Mouse (Mus musculus) neutrophil, adult 5-6 weeks (primary cell): Measurements from ENCODE around the gene Igf1r. TPM values are rescaled to one million over a fixed set of nuclear protein-coding genes. Genes with fewer than 3 reads are reported as not detected.

Experiments used
- ATAC-seq: fragments of 151-379, 151-347 bp; 2 replicates; pipeline ENCODE4 v1.8.0; 2017; ENCODE audit warnings: mild to moderate bottlenecking, moderate TSS enrichment; ENCODE audit not compliant: insufficient number of reproducible peaks, poor library complexity, low FRiP score, severe bottlenecking; ENCODE audit errors: extremely low read depth
- total RNA-seq: library from RNA; stranded (forward); fragments of 200-1000 nt; gene quantifications from 2 replicates; pipeline ENCODE4 v1.2.3, GENCODE M21; 2017

The Igf1r gene
- total RNA-seq, 1 experiment from 2014 or later: 86.8 TPM

DNA sequence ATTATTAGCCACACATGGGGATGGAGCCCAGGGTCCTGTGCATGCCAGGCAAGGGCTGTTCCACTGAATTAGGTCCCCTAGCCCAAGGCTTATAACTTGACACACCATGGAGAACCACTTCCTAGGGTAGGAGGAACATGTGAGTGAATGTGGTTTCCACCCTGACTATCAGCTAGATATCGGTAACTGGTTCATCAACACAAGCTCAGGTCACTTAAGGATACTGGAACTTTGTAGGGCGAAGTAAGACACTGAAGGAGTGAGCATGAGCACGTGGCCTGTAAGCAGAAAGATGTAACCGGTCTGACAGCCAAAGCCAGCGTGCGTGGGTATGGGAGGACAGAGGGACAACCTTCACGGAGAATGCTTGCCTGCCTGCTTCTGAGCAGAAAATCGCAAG lies 42.6 kb downstream of the Igf1r start:
- ATAC-seq: no peak

DNA sequence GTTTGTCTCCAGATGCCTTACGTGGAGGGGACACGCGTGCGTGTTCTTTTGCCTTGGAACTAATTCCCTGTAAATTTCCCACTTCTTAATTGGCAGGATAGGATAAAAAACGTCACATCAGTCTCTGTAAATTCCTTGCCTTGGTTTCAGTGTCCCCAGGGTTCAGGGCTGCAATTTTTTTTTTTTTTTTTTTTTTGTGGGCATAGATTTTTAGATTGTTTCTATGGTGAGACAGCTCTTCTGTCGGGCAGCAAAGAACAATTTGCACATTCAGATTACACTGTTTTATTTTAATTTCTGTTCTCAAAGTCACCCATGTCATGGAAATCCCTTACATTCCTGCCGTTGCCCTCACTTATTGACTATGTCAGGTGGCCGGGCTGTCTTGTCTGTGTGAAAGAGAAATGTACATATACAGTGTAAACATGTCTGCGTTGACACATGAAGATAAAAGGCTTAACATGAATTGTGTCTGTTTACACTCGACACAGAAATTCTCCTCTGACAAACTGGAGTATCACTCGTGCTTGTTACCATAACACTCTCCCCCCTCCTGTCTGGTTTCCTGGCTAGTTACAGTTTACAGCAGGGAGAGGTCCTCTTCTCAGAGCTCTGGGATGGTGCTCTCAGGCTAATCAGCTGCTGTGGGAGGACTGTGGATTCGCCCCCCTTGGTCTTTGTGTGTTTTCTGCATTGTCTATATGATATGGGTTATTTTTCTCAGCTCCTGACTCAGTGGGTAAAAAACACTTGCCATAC lies 43.8 kb downstream of the Igf1r start:
- ATAC-seq: no peak

GRCm38 (mm10) chr7:68001269-68001668 lies 48.6 kb downstream of the Igf1r start:
- ATAC-seq: no peak

DNA sequence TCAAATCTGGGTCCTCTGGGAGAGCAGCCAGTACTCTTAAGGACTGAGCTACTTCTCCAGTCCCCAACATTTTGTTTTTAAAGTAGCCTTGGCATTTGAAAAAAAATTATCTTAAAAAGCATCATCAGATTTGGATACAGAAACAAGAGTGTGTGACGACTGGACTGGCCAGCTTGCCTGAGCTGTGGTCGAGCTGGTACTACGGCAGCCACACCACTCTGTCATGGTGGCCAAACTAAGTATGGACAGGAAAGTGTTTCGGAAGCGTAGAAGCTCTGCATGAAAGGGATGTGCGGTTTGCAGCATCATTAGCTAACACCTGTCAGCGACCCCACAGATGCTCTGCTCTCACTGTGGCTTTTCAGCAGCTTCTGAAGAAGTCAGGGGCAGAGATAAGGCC lies 53.4 kb downstream of the Igf1r start:
- no peak for ATAC-seq

- no peak for ATAC-seq
Measured at GRCm38 (mm10) chr7:68006496-68006895, 53.9 kb downstream of the Igf1r start.

DNA sequence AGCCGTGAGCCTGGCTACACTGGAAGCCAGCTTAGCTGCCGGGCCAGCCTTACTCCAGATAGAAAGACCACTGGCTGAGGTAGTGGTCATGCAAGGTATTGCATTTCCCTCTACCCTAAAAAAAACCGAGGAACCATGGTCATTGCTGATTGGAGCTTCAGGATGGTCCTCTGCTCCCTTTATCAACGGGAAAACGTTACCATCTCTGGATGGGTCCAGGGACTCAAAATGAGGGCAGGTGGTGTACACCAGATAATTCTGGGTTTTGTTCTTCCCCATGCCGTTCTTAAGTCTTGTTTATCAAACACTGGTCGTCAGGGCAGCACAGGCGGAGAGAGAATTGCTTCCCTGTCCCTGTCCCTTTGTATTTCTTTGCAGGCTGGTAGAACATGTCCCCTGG lies 57.0 kb downstream of the Igf1r start:
- no peak for ATAC-seq

GRCm38 (mm10) chr7:68010168-68010567 lies 57.5 kb downstream of the Igf1r start:
- no peak for ATAC-seq

GRCm38 (mm10) chr7:68010802-68011201 lies 58.2 kb downstream of the Igf1r start:
- no peak for ATAC-seq

DNA sequence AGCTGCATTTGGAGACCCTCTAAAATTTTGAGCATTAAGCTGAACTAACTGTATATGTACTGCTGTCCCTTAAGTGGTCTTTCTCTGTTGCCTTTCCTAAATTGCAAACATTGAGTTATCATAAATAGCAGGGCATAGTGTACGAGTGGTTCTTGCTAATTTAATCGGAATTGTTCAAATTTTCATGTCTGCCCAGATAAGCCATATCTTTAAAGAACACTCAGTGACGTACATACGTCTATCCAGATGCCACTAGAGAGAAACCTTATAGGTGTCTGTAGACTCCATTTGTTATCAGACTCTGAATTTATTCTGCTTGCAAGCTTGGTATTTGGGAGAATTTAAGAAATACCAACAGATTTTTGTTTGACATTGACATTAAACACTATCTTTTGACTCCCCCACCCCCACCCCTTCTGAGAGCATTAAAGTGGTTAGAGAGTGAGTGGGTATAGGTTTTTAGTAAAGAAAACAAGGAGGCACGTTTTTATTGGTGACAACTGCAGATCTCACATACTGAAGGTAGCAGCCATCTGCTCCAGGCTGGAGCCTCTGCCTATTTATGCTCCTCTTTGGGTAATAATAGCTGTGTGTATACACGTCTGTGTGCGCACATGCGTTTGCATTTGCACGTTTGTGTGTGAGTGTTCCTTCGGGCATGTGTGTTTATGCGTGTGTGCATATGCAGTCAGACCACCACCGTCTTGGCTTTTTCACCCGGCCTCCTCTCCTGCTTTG lies 58.9 kb downstream of the Igf1r start:
- ATAC-seq: no peak

- no peak for ATAC-seq
Measured at GRCm38 (mm10) chr7:68012123-68012474, 59.5 kb downstream of the Igf1r start.

GRCm38 (mm10) chr7:68014495-68014894 lies 61.9 kb downstream of the Igf1r start:
- no peak for ATAC-seq

DNA sequence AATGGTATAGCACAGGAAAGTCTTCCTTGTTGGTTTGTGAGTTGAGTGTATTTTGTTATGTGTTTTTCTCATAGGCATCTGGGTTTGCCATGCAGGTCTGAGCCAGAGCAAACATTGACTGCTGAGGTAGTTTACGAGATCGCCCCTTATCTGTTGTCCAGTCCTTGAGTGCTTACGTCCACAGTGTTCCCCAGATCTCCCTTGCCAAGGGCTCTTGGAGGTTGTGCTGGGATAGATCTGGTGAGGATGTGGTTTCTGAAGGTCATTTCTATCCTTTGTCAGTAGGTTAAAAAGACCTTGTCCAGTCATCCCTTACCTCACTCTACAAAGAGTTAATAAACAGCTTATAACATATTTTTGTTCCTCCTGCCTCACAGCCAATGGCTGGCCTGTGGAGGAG lies 62.8 kb downstream of the Igf1r start:
- ATAC-seq: no peak

GRCm38 (mm10) chr7:68018038-68018437 lies 65.4 kb downstream of the Igf1r start:
- ATAC-seq: no peak

GRCm38 (mm10) chr7:68020556-68020955 lies 67.9 kb downstream of the Igf1r start:
- no peak for ATAC-seq

GRCm38 (mm10) chr7:68021741-68022140 lies 69.1 kb downstream of the Igf1r start:
- ATAC-seq: no peak

GRCm38 (mm10) chr7:68022188-68022587 lies 69.6 kb downstream of the Igf1r start:
- ATAC-seq: no peak

- no peak for ATAC-seq
Measured at GRCm38 (mm10) chr7:68023882-68024281, 71.3 kb downstream of the Igf1r start.

DNA sequence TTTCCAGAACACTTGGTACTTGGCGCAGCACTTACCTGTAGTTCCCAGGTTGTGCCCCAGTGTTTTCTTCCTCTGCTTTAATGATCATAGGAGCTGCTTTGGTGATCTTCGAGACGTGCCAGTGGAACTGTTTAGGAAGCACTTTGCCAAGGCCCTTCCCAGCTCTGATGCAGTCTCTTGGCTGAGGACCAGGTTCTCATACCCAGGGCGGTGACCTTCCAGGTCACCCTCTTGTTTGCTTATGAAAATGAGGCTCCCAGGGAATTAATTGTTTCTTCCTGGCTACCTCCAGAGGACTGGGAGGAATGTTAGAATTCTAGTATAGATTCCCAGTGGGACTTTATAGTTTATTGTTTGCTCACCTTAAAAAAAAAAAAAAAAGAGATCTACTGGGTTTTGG lies 72.0 kb downstream of the Igf1r start:
- ATAC-seq: no peak

- ATAC-seq: no peak
Measured at GRCm38 (mm10) chr7:68025396-68025795, 72.8 kb downstream of the Igf1r start.

- ATAC-seq: no peak
Measured at GRCm38 (mm10) chr7:68026076-68026475, 73.4 kb downstream of the Igf1r start.

GRCm38 (mm10) chr7:68028167-68028566 lies 75.5 kb downstream of the Igf1r start:
- no peak for ATAC-seq
